Mouse (Mus musculus): ENCODE measurements around the gene Dut.

- TF ChIP-seq CTCF (IDR thresholded peaks at IDR 0.05; ENCODE audit: control insufficient read depth, insufficient read depth, low read length) (no peak), POLR2A (IDR thresholded peaks at IDR 0.05; ENCODE audit: borderline replicate concordance, control insufficient read depth, low read depth, low read length) (no peak)
These were observed 31.5 kb downstream of the Dut start for GRCm38 (mm10) chr2:125278474-125278873.
